Mouse (Mus musculus): Measurements from ENCODE around the gene Tmem51. TPM values are rescaled to one million over a fixed set of nuclear protein-coding genes. Genes with fewer than 3 reads are reported as not detected.
A peak's percentile ranks its signal among the peaks of the same experiment; 100 is the strongest.

Tmem51 gene
- 6.3 and 6.4 TPM in 2 replicates for polyA plus RNA-seq (2016; fragmentation: Nextera tagmentation; extraction: Ambion mirVana)

- peak within 1 kb of the TSS; percentile 97 for H3K4me2 ChIP-seq (replicated peaks)
- peaks cover 36% of the 10 kb centered on the region for H3K4me1 ChIP-seq
- H3K4me3 ChIP-seq = peak within 1 kb of the TSS; percentile 57
- no peaks in the 10 kb centered on the region for H3K36me3 ChIP-seq
- H3K9ac ChIP-seq = peak within 1 kb of the TSS; percentile 49
- no peak within 1 kb of the TSS for H3K27ac ChIP-seq
- H3K27me3 ChIP-seq (replicated peaks) = peaks cover 51% of the 10 kb centered on the region
- WGBS = 0% methylated on average over 52 of the region's 52 CpGs
- ATAC-seq (ENCODE audit: low FRiP score, low read depth) = peak; percentile 74
- H3K9me3 ChIP-seq = no peaks in the 10 kb centered on the region
Observed at GRCm38 (mm10) chr4:142084131-142084899, at the start of gene Tmem51. Tmem51 (minus strand) TSS chr4:142084304.

- no peaks in the 10 kb centered on the region for H3K9me3 ChIP-seq
- H3K4me1 ChIP-seq = peaks cover 10% of the 10 kb centered on the region
- no peak overlapping the region for H3K4me2 ChIP-seq (replicated peaks)
- WGBS = 54% methylated on average over 5 of the region's 5 CpGs
- H3K27ac ChIP-seq = no peak overlapping the region
- no peak for ATAC-seq (ENCODE audit: low FRiP score, low read depth)
- H3K4me3 ChIP-seq = no peak overlapping the region
- no peak overlapping the region for H3K9ac ChIP-seq
- no peaks in the 10 kb centered on the region for H3K36me3 ChIP-seq
- no peaks in the 10 kb centered on the region for H3K27me3 ChIP-seq (replicated peaks)
Observed at GRCm38 (mm10) chr4:142130162-142130561, 46.1 kb upstream of the Tmem51 start.

DNA sequence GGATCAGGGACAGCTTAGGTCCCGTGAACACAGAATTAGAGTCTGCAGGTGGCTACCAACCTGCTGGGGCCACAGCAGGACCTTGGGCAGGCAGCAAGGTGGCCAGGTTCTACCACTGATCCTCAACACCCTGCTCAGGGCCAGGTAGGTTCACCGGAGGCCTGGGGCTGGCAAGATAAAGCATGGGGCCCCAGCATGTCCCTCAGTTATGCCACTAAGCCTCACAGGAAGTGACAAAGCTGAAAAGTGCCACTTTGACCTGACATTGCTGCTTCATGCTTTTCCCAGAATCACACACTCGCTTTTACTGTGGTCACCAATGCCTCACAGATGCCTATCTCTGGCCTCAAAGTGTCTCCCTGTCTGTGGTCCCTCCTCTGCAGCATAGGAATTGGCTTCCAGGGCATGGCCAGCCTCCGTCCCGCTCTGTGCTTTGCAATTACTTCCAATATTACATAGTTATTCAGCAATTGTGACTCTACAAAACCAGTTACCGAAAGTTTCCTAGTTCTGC is 43.2 kb upstream of the Tmem51 start:
- H3K36me3 ChIP-seq = no peaks in the 10 kb centered on the region
- no peak overlapping the region for H3K27ac ChIP-seq
- ATAC-seq (ENCODE audit: low FRiP score, low read depth) = no peak
- no peak overlapping the region for H3K4me2 ChIP-seq (replicated peaks)
- no peaks in the 10 kb centered on the region for H3K9me3 ChIP-seq
- no peaks in the 10 kb centered on the region for H3K27me3 ChIP-seq (replicated peaks)
- no peak overlapping the region for H3K9ac ChIP-seq
- 90% methylated on average over 6 of the region's 6 CpGs for WGBS
- H3K4me3 ChIP-seq = no peak overlapping the region
- peaks cover 10% of the 10 kb centered on the region for H3K4me1 ChIP-seq

DNA sequence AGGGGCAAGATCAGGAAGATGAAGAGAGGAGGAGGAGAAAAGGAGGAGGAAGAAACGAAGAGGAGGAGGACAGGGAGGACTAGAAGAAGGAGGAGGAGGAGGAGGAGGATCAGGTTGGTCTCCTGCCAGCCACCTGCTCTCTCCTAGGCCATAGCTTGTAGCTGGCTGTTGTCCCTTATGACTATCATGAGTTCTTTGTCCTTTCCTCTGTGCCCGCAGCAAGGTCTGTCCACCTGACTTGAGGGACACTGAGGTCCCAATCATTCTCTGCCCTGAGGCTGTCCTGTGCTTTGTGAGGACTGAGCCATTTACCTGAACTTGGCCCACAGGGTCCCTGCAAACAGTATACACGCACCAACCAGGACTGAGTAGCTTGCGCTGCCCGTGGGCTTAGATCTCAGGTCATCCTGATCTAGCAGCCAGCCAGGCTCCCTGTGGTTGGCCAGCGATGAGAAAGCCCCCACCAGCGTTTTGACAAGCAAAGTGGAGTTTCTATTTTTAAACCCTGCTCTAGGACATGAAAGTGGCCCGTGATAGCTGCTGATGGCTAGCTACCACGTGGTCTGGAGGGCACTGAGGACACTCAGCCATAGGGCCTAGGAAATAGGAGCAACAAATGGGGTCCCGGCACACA is 42.7 kb upstream of the Tmem51 start:
- Histone ChIP-seq H3K4me1 (peaks cover 10% of the 10 kb centered on the region), H3K4me2 (replicated peaks) (no peak overlapping the region), H3K4me3 (no peak overlapping the region), H3K27ac (no peak overlapping the region), H3K9me3 (no peaks in the 10 kb centered on the region), H3K9ac (no peak overlapping the region), H3K36me3 (no peaks in the 10 kb centered on the region), H3K27me3 (replicated peaks) (no peaks in the 10 kb centered on the region)
- no peak for ATAC-seq (ENCODE audit: low FRiP score, low read depth)
- WGBS = 78% methylated on average over 10 of the region's 10 CpGs

- Histone ChIP-seq H3K27ac (no peak overlapping the region), H3K9ac (no peak overlapping the region), H3K36me3 (no peaks in the 10 kb centered on the region), H3K4me2 (replicated peaks) (no peak overlapping the region), H3K9me3 (no peaks in the 10 kb centered on the region), H3K4me3 (no peak overlapping the region), H3K27me3 (replicated peaks) (no peaks in the 10 kb centered on the region), H3K4me1 (peaks cover 11% of the 10 kb centered on the region)
- ATAC-seq (ENCODE audit: low FRiP score, low read depth) = no peak
- 58% methylated on average over 1 of the region's 1 CpGs for WGBS
Observed at GRCm38 (mm10) chr4:142121164-142121563, 37.1 kb upstream of the Tmem51 start.

DNA sequence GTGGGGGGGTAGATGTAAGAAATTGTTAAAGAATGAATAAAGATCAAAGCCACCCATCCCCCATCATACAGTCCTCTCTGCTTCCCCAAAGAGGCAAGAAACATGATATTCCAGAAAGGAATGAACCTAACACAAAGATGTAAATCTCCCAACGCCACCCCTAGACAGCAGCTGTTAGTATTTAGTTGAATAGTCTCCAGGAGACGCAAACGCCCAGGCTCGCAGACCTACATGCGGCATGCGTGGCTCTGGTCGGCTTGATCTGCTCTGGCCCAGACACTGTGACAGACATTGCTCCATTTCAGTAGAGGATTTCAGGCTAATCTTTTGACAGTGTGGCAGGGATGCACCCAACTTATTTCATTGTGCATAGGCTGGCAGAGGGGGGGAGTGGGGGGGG is 34.4 kb upstream of the Tmem51 start:
- H3K27ac ChIP-seq = no peak overlapping the region
- no peaks in the 10 kb centered on the region for H3K9me3 ChIP-seq
- H3K27me3 ChIP-seq (replicated peaks) = no peaks in the 10 kb centered on the region
- no peak overlapping the region for H3K4me2 ChIP-seq (replicated peaks)
- H3K4me1 ChIP-seq = peaks cover 11% of the 10 kb centered on the region
- no peak overlapping the region for H3K9ac ChIP-seq
- no peak overlapping the region for H3K4me3 ChIP-seq
- ATAC-seq (ENCODE audit: low FRiP score, low read depth) = no peak
- 39% methylated on average over 7 of the region's 7 CpGs for WGBS
- H3K36me3 ChIP-seq = no peaks in the 10 kb centered on the region

DNA sequence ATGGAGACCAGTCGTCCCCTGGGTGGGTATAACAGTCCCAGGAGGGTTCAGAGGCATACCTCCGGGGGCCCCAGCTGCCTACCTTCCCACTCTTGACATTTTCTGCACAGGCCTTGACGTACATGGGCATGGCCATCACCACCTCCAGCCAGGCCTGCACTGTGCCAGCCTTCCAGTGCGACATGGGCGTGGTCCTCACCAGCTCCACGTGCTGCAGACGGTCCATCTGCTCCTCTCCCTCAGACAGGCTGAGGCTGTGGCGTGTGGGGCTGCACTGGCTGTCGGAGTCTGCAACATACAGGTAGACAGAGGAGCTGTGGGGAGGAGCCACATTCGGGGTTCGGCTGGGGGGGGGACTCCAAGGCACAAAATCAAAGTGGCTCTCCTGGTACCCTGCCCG is 33.9 kb upstream of the Tmem51 start:
- ATAC-seq (ENCODE audit: low FRiP score, low read depth) = no peak; the same call in 1 of the 2 replicates
- Histone ChIP-seq H3K4me2 (replicated peaks) (no peak overlapping the region), H3K9me3 (no peaks in the 10 kb centered on the region), H3K36me3 (no peaks in the 10 kb centered on the region), H3K27me3 (replicated peaks) (no peaks in the 10 kb centered on the region), H3K9ac (no peak overlapping the region), H3K4me1 (peaks cover 11% of the 10 kb centered on the region), H3K4me3 (no peak overlapping the region), H3K27ac (no peak overlapping the region)
- whole genome bisulfite sequencing = 84% methylated on average over 12 of the region's 12 CpGs

DNA sequence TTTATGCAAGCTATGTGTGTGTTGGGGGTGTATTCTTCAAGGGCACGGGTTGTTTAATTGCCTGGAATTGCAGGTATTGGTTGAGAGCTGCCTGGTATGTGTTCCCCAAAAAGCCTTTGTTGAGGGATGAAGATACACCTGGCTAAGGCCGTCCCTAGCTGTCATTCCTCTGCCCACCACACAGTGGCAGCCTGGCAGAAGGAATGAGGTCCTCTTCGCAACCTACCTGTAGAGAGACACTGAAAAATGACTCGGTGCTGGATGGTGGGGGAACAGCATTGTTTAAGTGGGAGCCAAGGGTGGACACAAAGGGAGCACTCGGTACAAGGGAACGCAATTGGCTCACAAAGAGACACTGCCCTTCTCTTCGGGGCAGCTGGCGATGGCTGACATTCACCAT is 29.2 kb upstream of the Tmem51 start:
- 32% methylated on average over 8 of the region's 8 CpGs for WGBS
- ATAC-seq (ENCODE audit: low FRiP score, low read depth) = no peak
- Histone ChIP-seq H3K36me3 (peaks cover 6% of the 10 kb centered on the region; the same call in 1 of the 2 replicates), H3K4me3 (no peak overlapping the region), H3K27ac (no peak overlapping the region), H3K27me3 (replicated peaks) (peaks cover 5% of the 10 kb centered on the region; the same call in 1 of the 2 replicates), H3K9me3 (no peaks in the 10 kb centered on the region), H3K4me1 (peaks cover 4% of the 10 kb centered on the region), H3K4me2 (replicated peaks) (no peak overlapping the region), H3K9ac (no peak overlapping the region)

DNA sequence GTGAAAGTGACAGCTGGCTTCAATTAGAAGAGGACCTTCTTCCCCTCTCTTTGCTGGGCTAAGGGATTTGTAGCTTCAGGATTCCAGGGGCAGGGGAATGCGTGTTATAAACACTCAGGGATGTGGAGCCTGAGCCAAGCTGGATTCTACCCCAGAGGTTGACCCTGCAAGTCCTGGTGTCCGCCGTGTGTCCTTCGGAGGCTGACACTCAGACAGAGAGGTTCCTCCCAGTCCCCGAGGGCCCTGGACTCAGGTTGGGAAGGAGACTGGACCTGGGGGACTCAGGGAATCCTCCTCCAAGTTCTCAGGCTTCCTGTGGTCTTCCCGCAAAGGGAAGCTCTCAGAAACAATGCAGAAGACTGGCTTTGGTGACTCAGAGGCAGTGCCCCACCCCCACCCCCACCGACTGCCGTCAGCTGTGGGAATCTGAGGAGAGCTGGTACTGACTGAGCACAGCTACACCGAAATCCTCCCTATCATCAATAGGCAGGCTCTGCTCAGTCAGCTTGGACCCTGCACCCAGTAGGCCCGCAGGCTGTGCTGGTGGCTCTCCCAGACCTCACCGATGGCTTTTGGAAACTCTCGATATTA is 19.1 kb upstream of the Tmem51 start:
- 59% methylated on average over 12 of the region's 12 CpGs for WGBS
- H3K27ac ChIP-seq = no peak overlapping the region

GRCm38 (mm10) chr4:142098303-142098702 is 14.2 kb upstream of the Tmem51 start:
- Histone ChIP-seq H3K36me3 (no peaks in the 10 kb centered on the region), H3K9ac (no peak overlapping the region)

More for the DNA sequence above, 19.1 kb upstream of the Tmem51 start:
- H3K4me3 ChIP-seq = no peak overlapping the region
- H3K36me3 ChIP-seq = no peaks in the 10 kb centered on the region
- no peak for ATAC-seq (ENCODE audit: low FRiP score, low read depth)
- no peaks in the 10 kb centered on the region for H3K27me3 ChIP-seq (replicated peaks)
- no peak overlapping the region for H3K9ac ChIP-seq
- H3K9me3 ChIP-seq = no peaks in the 10 kb centered on the region
- no peak overlapping the region for H3K4me2 ChIP-seq (replicated peaks)
- 0 out of 2 replicates have a peak, but pooled peaks cover under 1% of the 10 kb centered on the region for H3K4me1 ChIP-seq

GRCm38 (mm10) chr4:142097871-142098270 is 13.8 kb upstream of the Tmem51 start:
- Histone ChIP-seq H3K4me3 (no peak overlapping the region), H3K4me2 (replicated peaks) (no peak overlapping the region), H3K36me3 (no peaks in the 10 kb centered on the region), H3K27ac (no peak overlapping the region), H3K4me1 (peaks cover 9% of the 10 kb centered on the region; the same call in 1 of the 2 replicates), H3K9ac (no peak overlapping the region), H3K9me3 (no peaks in the 10 kb centered on the region), H3K27me3 (replicated peaks) (no peaks in the 10 kb centered on the region)
- no peak for ATAC-seq (ENCODE audit: low FRiP score, low read depth)
- WGBS = 49% methylated on average over 5 of the region's 5 CpGs

More at GRCm38 (mm10) chr4:142098303-142098702, 14.2 kb upstream of the Tmem51 start:
- Histone ChIP-seq H3K27ac (no peak overlapping the region), H3K9me3 (no peaks in the 10 kb centered on the region), H3K27me3 (replicated peaks) (no peaks in the 10 kb centered on the region), H3K4me2 (replicated peaks) (no peak overlapping the region), H3K4me1 (peaks cover 9% of the 10 kb centered on the region; the same call in 1 of the 2 replicates), H3K4me3 (no peak overlapping the region)
- 0 out of 2 replicates have a peak, but pooled peaks have one; percentile 22 for ATAC-seq (ENCODE audit: low FRiP score, low read depth)
- 27% methylated on average over 8 of the region's 8 CpGs for WGBS

Measured in neural tube, embryonic 12.5 days (tissue).